Mouse (Mus musculus): ENCODE measurements at regions not wholly inside any gene's neighbourhood (a gene's known extent, or its start where the extent isn't known, plus 50 kb on each side); places are given as distances from the start of the nearest gene placed in this dataset.

- H3K36me3 ChIP-seq = no peaks in the 10 kb centered on the region
- H3K4me1 ChIP-seq = no peaks in the 10 kb centered on the region
- H3K4me3 ChIP-seq = no peak overlapping the region
- H3K4me2 ChIP-seq = no peak overlapping the region
- H3K27ac ChIP-seq = no peak overlapping the region
- no peak for ATAC-seq (ENCODE audit: insufficient number of reproducible peaks, low FRiP score, low TSS enrichment, low read depth)
- H3K9me3 ChIP-seq = no peaks in the 10 kb centered on the region
- no peaks in the 10 kb centered on the region for H3K27me3 ChIP-seq
- no peak overlapping the region for H3K9ac ChIP-seq
- 48% methylated on average over 1 of the region's 1 CpGs for WGBS
Measured at GRCm38 (mm10) chr12:90469754-90470153, 268.5 kb downstream of the Dio2 start.

- no peak overlapping the region for H3K4me3 ChIP-seq
- H3K9ac ChIP-seq = no peak overlapping the region
- H3K36me3 ChIP-seq = no peaks in the 10 kb centered on the region
- no peak for ATAC-seq (ENCODE audit: insufficient number of reproducible peaks, low FRiP score, low TSS enrichment, low read depth)
- H3K27me3 ChIP-seq = no peaks in the 10 kb centered on the region
- H3K4me2 ChIP-seq = no peak overlapping the region
- H3K9me3 ChIP-seq = no peaks in the 10 kb centered on the region
- WGBS = 62% methylated on average over 2 of the region's 2 CpGs
- H3K4me1 ChIP-seq = no peaks in the 10 kb centered on the region
- no peak overlapping the region for H3K27ac ChIP-seq
Measured at GRCm38 (mm10) chr12:90460121-90460520, 278.1 kb downstream of the Dio2 start.

- WGBS = 69% methylated on average over 1 of the region's 1 CpGs
- Histone ChIP-seq H3K27me3 (no peaks in the 10 kb centered on the region), H3K9ac (no peak overlapping the region), H3K9me3 (no peaks in the 10 kb centered on the region), H3K27ac (no peak overlapping the region), H3K36me3 (no peaks in the 10 kb centered on the region), H3K4me2 (no peak overlapping the region), H3K4me1 (no peaks in the 10 kb centered on the region), H3K4me3 (no peak overlapping the region)
- ATAC-seq (ENCODE audit: insufficient number of reproducible peaks, low FRiP score, low TSS enrichment, low read depth) = no peak
Measured at GRCm38 (mm10) chr12:90440672-90441071, 297.6 kb downstream of the Dio2 start.

GRCm38 (mm10) chr12:90425276-90426063 is 312.8 kb downstream of the Dio2 start:
- Histone ChIP-seq H3K4me3 (no peak overlapping the region), H3K9ac (no peak overlapping the region), H3K4me2 (no peak overlapping the region), H3K36me3 (no peaks in the 10 kb centered on the region), H3K9me3 (no peaks in the 10 kb centered on the region), H3K27ac (no peak overlapping the region), H3K27me3 (no peaks in the 10 kb centered on the region), H3K4me1 (no peaks in the 10 kb centered on the region)
- 64% methylated on average over 8 of the region's 8 CpGs for WGBS
- ATAC-seq (ENCODE audit: insufficient number of reproducible peaks, low FRiP score, low TSS enrichment, low read depth) = no peak

- no peaks in the 10 kb centered on the region for H3K27me3 ChIP-seq
- H3K27ac ChIP-seq = no peak overlapping the region
- ATAC-seq (ENCODE audit: insufficient number of reproducible peaks, low FRiP score, low TSS enrichment, low read depth) = no peak
- no peak overlapping the region for H3K4me3 ChIP-seq
- no peaks in the 10 kb centered on the region for H3K36me3 ChIP-seq
- H3K4me2 ChIP-seq = no peak overlapping the region
- H3K9ac ChIP-seq = no peak overlapping the region
- no peaks in the 10 kb centered on the region for H3K4me1 ChIP-seq
- H3K9me3 ChIP-seq = no peaks in the 10 kb centered on the region
- WGBS = 63% methylated on average over 2 of the region's 2 CpGs
Measured at GRCm38 (mm10) chr12:90417590-90418221, 320.5 kb downstream of the Dio2 start.

GRCm38 (mm10) chr12:90408716-90409115 is 329.5 kb downstream of the Dio2 start:
- no peaks in the 10 kb centered on the region for H3K9me3 ChIP-seq
- no peaks in the 10 kb centered on the region for H3K36me3 ChIP-seq
- 31% methylated on average over 3 of the region's 3 CpGs for WGBS

GRCm38 (mm10) chr12:90398564-90398963 is 339.7 kb downstream of the Dio2 start:
- Histone ChIP-seq H3K36me3 (no peaks in the 10 kb centered on the region), H3K9ac (no peak overlapping the region), H3K4me2 (no peak overlapping the region), H3K9me3 (no peaks in the 10 kb centered on the region), H3K27me3 (no peaks in the 10 kb centered on the region), H3K4me1 (no peaks in the 10 kb centered on the region), H3K4me3 (no peak overlapping the region), H3K27ac (no peak overlapping the region)
- ATAC-seq (ENCODE audit: insufficient number of reproducible peaks, low FRiP score, low TSS enrichment, low read depth) = no peak
- 76% methylated on average over 5 of the region's 5 CpGs for WGBS

More at GRCm38 (mm10) chr12:90408716-90409115, 329.5 kb downstream of the Dio2 start:
- Histone ChIP-seq H3K4me1 (peaks cover 5% of the 10 kb centered on the region; the same call in 1 of the 2 replicates), H3K27me3 (no peaks in the 10 kb centered on the region), H3K4me3 (no peak overlapping the region), H3K9ac (no peak overlapping the region), H3K27ac (no peak overlapping the region), H3K4me2 (no peak overlapping the region)
- ATAC-seq (ENCODE audit: insufficient number of reproducible peaks, low FRiP score, low TSS enrichment, low read depth) = peak; percentile 84
